Mouse (Mus musculus) CH12.LX (cell line): ENCODE data around the gene Cldn14. TPM values are rescaled to one million over a fixed set of nuclear protein-coding genes. Genes with fewer than 3 reads are reported as not detected.

Source experiments
- DNase-seq: peaks from one replicate; pipeline ENCODE4 v3.0.0-alpha.2; 2013; ENCODE audit errors: extremely low read depth
- H3K27ac ChIP-seq: 2 replicates; pipeline ENCODE4 v1.5.1; 2012; ENCODE audit warnings: low read depth, mild to moderate bottlenecking, control low read depth, moderate library complexity; ENCODE audit not compliant: insufficient read depth
- H3K27me3 ChIP-seq: replicated peaks from 2 replicates; pipeline ENCODE3; 2012; ENCODE audit warnings: inconsistent platforms
- H3K36me3 ChIP-seq, 2 experiments: replicated peaks in 1 of 2; 2 replicates each; pipeline versions ENCODE3 to v1.6.1; 2012; ENCODE audit warnings: inconsistent platforms in 1 of 2, low read length in 1 of 2, mild to moderate bottlenecking in 1 of 2, mixed read lengths in 1 of 2, moderate library complexity in 1 of 2; ENCODE audit not compliant: control insufficient read depth in 1 of 2, insufficient read depth in 1 of 2
- H3K4me1 ChIP-seq, 2 experiments: 2 replicates each; pipeline ENCODE4 v1.6.1; 2012; ENCODE audit warnings: inconsistent platforms in 1 of 2, moderate library complexity in 1 of 2; ENCODE audit not compliant: insufficient read depth in 2 of 2, control insufficient read depth in 1 of 2
- H3K4me2 ChIP-seq: 2 replicates; pipeline ENCODE4 v1.6.1; 2012; ENCODE audit warnings: low read depth, mild to moderate bottlenecking, control low read depth; ENCODE audit not compliant: poor library complexity, insufficient read depth, severe bottlenecking
- H3K4me3 ChIP-seq, 3 experiments: fragments of 150-350 bp in 1 of 3; sonication (generic) in 1 of 3; replicated peaks in 1 of 3; 2 replicates each; pipeline versions ENCODE3 to v1.5.1; 2011 to 2012; ENCODE audit warnings: low read depth in 2 of 3, low read length in 2 of 3, mild to moderate bottlenecking in 2 of 3, moderate library complexity in 2 of 3, control low read depth in 1 of 3, improper control_type of control experiment in 1 of 3, inconsistent platforms in 1 of 3, mixed read lengths in 1 of 3; ENCODE audit not compliant: poor library complexity in 1 of 3
- H3K79me2 ChIP-seq: replicated peaks from 2 replicates; pipeline ENCODE4 v1.6.1; 2012; ENCODE audit warnings: mild to moderate bottlenecking, moderate library complexity; ENCODE audit not compliant: control insufficient read depth, poor library complexity, insufficient read depth, severe bottlenecking; ENCODE audit errors: extremely low read depth
- H3K9ac ChIP-seq: 2 replicates; pipeline ENCODE4 v1.6.1; 2012; ENCODE audit warnings: low read depth, mild to moderate bottlenecking, control low read depth, moderate library complexity; ENCODE audit not compliant: insufficient read depth
- H3K9me3 ChIP-seq: replicated peaks from 2 replicates; pipeline ENCODE3; 2012; ENCODE audit warnings: low read length, inconsistent platforms, mixed read lengths
- CTCF ChIP-seq, 2 experiments: IDR thresholded peaks in 1 of 2; conservative IDR thresholded peaks in 1 of 2; 2 replicates each; pipeline ENCODE4 v1.5.1; 2011 to 2012; ENCODE audit warnings: low read depth in 2 of 2, low read length in 2 of 2, improper control_type of control experiment in 1 of 2, inconsistent platforms in 1 of 2, mild to moderate bottlenecking in 1 of 2, moderate library complexity in 1 of 2
- GABPA ChIP-seq: IDR thresholded peaks from 2 replicates; pipeline ENCODE4 v1.6.1; 2012; ENCODE audit warnings: low read depth, low read length, improper control_type of control experiment, inconsistent platforms; ENCODE audit not compliant: insufficient replicate concordance
- MAZ ChIP-seq: IDR thresholded peaks from 2 replicates; pipeline ENCODE4 v1.6.1; 2012; ENCODE audit warnings: low read depth, mild to moderate bottlenecking, inconsistent platforms, low read length, improper control_type of control experiment, moderate library complexity
- MYC ChIP-seq: IDR thresholded peaks from 2 replicates; pipeline ENCODE4 v1.6.1; 2011; ENCODE audit warnings: low read depth, mild to moderate bottlenecking, improper control_type of control experiment, low read length
- NELFE ChIP-seq: IDR thresholded peaks from 2 replicates; pipeline ENCODE4 v1.6.1; 2011; ENCODE audit warnings: low read depth, low read length, improper control_type of control experiment
- NRF1 ChIP-seq: IDR thresholded peaks from 2 replicates; pipeline ENCODE4 v1.6.1; 2014; ENCODE audit warnings: low read depth, mild to moderate bottlenecking, inconsistent platforms, low read length, improper control_type of control experiment, moderate library complexity
- PAX5 ChIP-seq: IDR thresholded peaks from 2 replicates; pipeline ENCODE4 v1.6.1; 2012; ENCODE audit warnings: low read length, inconsistent platforms, mixed read lengths
- POLR2A ChIP-seq: IDR thresholded peaks from 2 replicates; pipeline ENCODE4 v1.6.1; 2011; ENCODE audit warnings: low read depth, mild to moderate bottlenecking, improper control_type of control experiment, low read length
- POLR2AphosphoS2 ChIP-seq: IDR thresholded peaks from 2 replicates; pipeline ENCODE4 v1.6.1; 2011; ENCODE audit warnings: low read depth, low read length, improper control_type of control experiment
- RAD21 ChIP-seq: IDR thresholded peaks from 2 replicates; pipeline ENCODE4 v1.6.1; 2011; ENCODE audit warnings: low read depth, mild to moderate bottlenecking, low read length, improper control_type of control experiment, moderate library complexity
- SIN3A ChIP-seq: IDR thresholded peaks from 2 replicates; pipeline ENCODE4 v1.6.1; 2012; ENCODE audit warnings: low read length, improper control_type of control experiment, inconsistent platforms
- SMC3 ChIP-seq: IDR thresholded peaks from 2 replicates; pipeline ENCODE4 v1.6.1; 2011; ENCODE audit warnings: low read depth, low read length, improper control_type of control experiment
- TBP ChIP-seq: conservative IDR thresholded peaks from 2 replicates; pipeline ENCODE4 v1.6.1; 2011; ENCODE audit warnings: low read depth, low read length, improper control_type of control experiment
- USF1 ChIP-seq: IDR thresholded peaks from 2 replicates; pipeline ENCODE4 v1.6.1; 2014; ENCODE audit warnings: low read depth, mild to moderate bottlenecking, inconsistent platforms, low read length, improper control_type of control experiment
- ZC3H11A ChIP-seq: IDR thresholded peaks from 2 replicates; pipeline ENCODE4 v1.6.1; 2012; ENCODE audit warnings: low read depth, mild to moderate bottlenecking, inconsistent platforms, low read length, improper control_type of control experiment
- dilution Hi-C: fragments of 300-500 bp; cut with MboI; formaldehyde crosslinking; loops from 2 replicates; pipeline ENCODE4 v1.14.3; 2020; ENCODE audit warnings: low sequenced_read_pairs; ENCODE audit not compliant: extremely low pct_unique_long_range_greater_than_20kb, extremely low pct_ligation_motif_present
- in situ Hi-C: fragments of 300-500 bp; cut with MboI; formaldehyde crosslinking; loops from 3 replicates; pipeline ENCODE4 v1.14.3; 2019; ENCODE audit warnings: low sequenced_read_pairs, low pct_ligation_motif_present, low pct_unique_long_range_greater_than_20kb, mixed read lengths
- polyA plus RNA-seq: library from polyadenylated mRNA; unstranded; fragments of >175 nt; gene quantifications from 2 replicates; pipeline ENCODE4 v1.2.1, GENCODE M21; 2012; ENCODE audit warnings: low read depth; ENCODE audit not compliant: insufficient read length
- total RNA-seq, 2 experiments: library from RNA; depleted of rRNA; stranded (reverse); fragments of 300-350 nt in 1 of 2; fragments of >200 nt in 1 of 2; gene quantifications; 2 replicates each; pipeline ENCODE4 v1.2.3; 2012 to 2014

Cldn14 gene
- total and polyA plus RNA-seq, 3 experiments = 0.15 to 0.25 (median 0.21) TPM

- H3K9me3 ChIP-seq = no peaks in the 10 kb centered on the region
- no peak for DNase-seq
- H3K27ac ChIP-seq = no peak overlapping the region
- H3K4me2 ChIP-seq = no peak overlapping the region
- TF ChIP-seq CTCF (conservative IDR thresholded peaks at IDR 0.05 in 1 of 2, IDR thresholded peaks at IDR 0.05 in 1 of 2; ENCODE audit: low read depth in 2 of 2, low read length in 2 of 2) (peak in 1 of 2 experiments; percentile 69; a peak in 2 of 4 replicates), MAZ (no peak), MYC (0 out of 2 replicates have a peak, but pooled peaks have one; percentile 31), USF1 (no peak), PAX5 (no peak), POLR2AphosphoS2 (no peak), ZC3H11A (peak; percentile 7; the same call in 1 of the 2 replicates), NELFE (0 out of 2 replicates have a peak, but pooled peaks have one; percentile 43), TBP (no peak), RAD21 (peak; percentile 71), SMC3 (peak; percentile 81), POLR2A (no peak), GABPA (no peak)
- no peak overlapping the region for H3K9ac ChIP-seq
- no peaks in the 10 kb centered on the region for H3K79me2 ChIP-seq
- H3K4me3 ChIP-seq = no peak overlapping the region
- in situ Hi-C loops (loop anchor here (10.0 kb wide), 1 partner anchor 317 kb away; no protein-coding TSS in a partner anchor), dilution Hi-C loops (no loop called here)
- peaks cover 10 to 41% of the 10 kb centered on the region in 2 experiments for H3K4me1 ChIP-seq
- H3K27me3 ChIP-seq = no peaks in the 10 kb centered on the region
- no peaks in the 10 kb centered on the region for H3K36me3 ChIP-seq
Measured at GRCm38 (mm10) chr16:93947396-93947795, 61.2 kb downstream of the Cldn14 start.

GRCm38 (mm10) chr16:93944301-93944700 is 64.3 kb downstream of the Cldn14 start:
- TF ChIP-seq TBP (0 out of 2 replicates have a peak, but pooled peaks have one; percentile 36), NRF1 (no peak), SIN3A (no peak)
- Histone ChIP-seq H3K4me3 (no peak overlapping the region), H3K27ac (no peak overlapping the region), H3K27me3 (no peaks in the 10 kb centered on the region), H3K36me3 (no peaks in the 10 kb centered on the region), H3K79me2 (no peaks in the 10 kb centered on the region), H3K4me1 (peaks cover 17 to 57% of the 10 kb centered on the region in 2 experiments), H3K9ac (no peak overlapping the region), H3K9me3 (no peaks in the 10 kb centered on the region), H3K4me2 (no peak overlapping the region)
- no peak for DNase-seq
- dilution Hi-C loops (no loop called here), in situ Hi-C loops (loop anchor here (5.0 to 10.0 kb wide), 2 partner anchors 68 to 320 kb away; no protein-coding TSS in a partner anchor)
